Comparison of ENCODE assay signal across 8 mouse cellular contexts in genomic region chr15:85041546-85042225, GRCm38 (mm10). TPM values are rescaled to one million over a fixed set of nuclear protein-coding genes. Genes with fewer than 3 reads are reported as not detected.
DNase-seq lines count a peak whose midpoint lies in the region; ATAC-seq and TF ChIP-seq lines count a peak whose summit lies in the region.

No protein-coding gene starts in this region.

- WGBS in lung, postnatal 0 days: 70% methylated on average over 10 of the region's 10 CpGs
- WGBS in forebrain, embryonic 15.5 days: 67% methylated on average over 10 of the region's 10 CpGs
- 59% methylated on average over 10 of the region's 10 CpGs for WGBS in hindbrain, embryonic 16.5 days
- 78% methylated on average over 10 of the region's 10 CpGs for WGBS in neural tube, embryonic 15.5 days

- no peak for ATAC-seq in lung, postnatal 0 days
- no peak for ATAC-seq in forebrain, embryonic 15.5 days (replicated peaks)
- ATAC-seq in hindbrain, embryonic 16.5 days: no peak
- no peak for ATAC-seq in neural tube, embryonic 15.5 days (ENCODE audit: low FRiP score)

- no peaks in the 10 kb centered on the region for H3K27me3 ChIP-seq in lung, postnatal 0 days (replicated peaks; ENCODE audit: insufficient read depth, low read length)
- H3K27me3 ChIP-seq in forebrain, embryonic 15.5 days: no peaks in the 10 kb centered on the region
- H3K27me3 ChIP-seq in hindbrain, embryonic 16.5 days (replicated peaks; ENCODE audit: control insufficient read depth, insufficient read depth, low read length): no peaks in the 10 kb centered on the region
- no peaks in the 10 kb centered on the region for H3K27me3 ChIP-seq in neural tube, embryonic 15.5 days (replicated peaks)

- no peak overlapping the region for H3K9ac ChIP-seq in lung, postnatal 0 days (replicated peaks; ENCODE audit: low read depth)
- no peak overlapping the region for H3K9ac ChIP-seq in forebrain, embryonic 15.5 days (replicated peaks)
- no peak overlapping the region for H3K9ac ChIP-seq in hindbrain, embryonic 16.5 days (ENCODE audit: low read depth, low read length)
- no peak overlapping the region for H3K9ac ChIP-seq in neural tube, embryonic 15.5 days (replicated peaks)

- TF ChIP-seq EP300 in lung, postnatal 0 days (IDR thresholded peaks at IDR 0.05): no peak

- H3K36me3 ChIP-seq in lung, postnatal 0 days (ENCODE audit: insufficient read depth, low read length): 0 out of 2 replicates have a peak, but pooled peaks cover 2% of the 10 kb centered on the region
- peaks cover 6% of the 10 kb centered on the region; the same call in 1 of the 2 replicates for H3K36me3 ChIP-seq in forebrain, embryonic 15.5 days
- H3K36me3 ChIP-seq in hindbrain, embryonic 16.5 days (ENCODE audit: control insufficient read depth, insufficient read depth, low read length): peaks cover 3% of the 10 kb centered on the region; the same call in 1 of the 2 replicates
- H3K36me3 ChIP-seq in neural tube, embryonic 15.5 days: peaks cover 13% of the 10 kb centered on the region

- no peaks in the 10 kb centered on the region for H3K9me3 ChIP-seq in lung, postnatal 0 days (ENCODE audit: low read length)
- H3K9me3 ChIP-seq in forebrain, embryonic 15.5 days: no peaks in the 10 kb centered on the region
- no peaks in the 10 kb centered on the region for H3K9me3 ChIP-seq in hindbrain, embryonic 16.5 days (ENCODE audit: control insufficient read depth, low read length)
- H3K9me3 ChIP-seq in neural tube, embryonic 15.5 days (replicated peaks): no peaks in the 10 kb centered on the region

- DNase-seq in lung, postnatal 0 days (ENCODE audit: low spot score): no peak
- DNase-seq in lung, postnatal 36 days: no peak
- DNase-seq in spleen, adult 12 weeks (ENCODE audit: low spot score): no peak
- DNase-seq in layer of hippocampus, adult 9-11 months: no peak
- no peak for DNase-seq in thymus, postnatal 10 days (ENCODE audit: low spot score in 2 of 2)

- peak overlapping the region; percentile 64 for H3K27ac ChIP-seq in lung, postnatal 0 days (ENCODE audit: low read length)
- H3K27ac ChIP-seq in forebrain, embryonic 15.5 days (replicated peaks): peak overlapping the region; percentile 82
- peak overlapping the region; percentile 71 for H3K27ac ChIP-seq in hindbrain, embryonic 16.5 days (ENCODE audit: low read depth, low read length)
- H3K27ac ChIP-seq in neural tube, embryonic 15.5 days (replicated peaks): peak overlapping the region; percentile 79

- no peak for TF ChIP-seq CTCF in lung, postnatal 0 days (IDR thresholded peaks at IDR 0.05)

- peaks cover 15% of the 10 kb centered on the region; the same call in 1 of the 2 replicates for H3K4me1 ChIP-seq in lung, postnatal 0 days (ENCODE audit: insufficient read depth, low read depth, low read length)
- peaks cover 51% of the 10 kb centered on the region for H3K4me1 ChIP-seq in forebrain, embryonic 15.5 days
- peaks cover 46% of the 10 kb centered on the region for H3K4me1 ChIP-seq in hindbrain, embryonic 16.5 days (ENCODE audit: control insufficient read depth, insufficient read depth, low read depth, low read length)
- H3K4me1 ChIP-seq in neural tube, embryonic 15.5 days: peaks cover 57% of the 10 kb centered on the region

- no peak overlapping the region for H3K4me2 ChIP-seq in lung, postnatal 0 days (replicated peaks; ENCODE audit: low read depth, low read length)
- H3K4me2 ChIP-seq in forebrain, embryonic 15.5 days (replicated peaks): 0 out of 2 replicates have a peak overlapping the region, but pooled peaks have one; percentile 4
- no peak overlapping the region for H3K4me2 ChIP-seq in hindbrain, embryonic 16.5 days (ENCODE audit: low read length)
- peak overlapping the region; percentile 19; the same call in 1 of the 2 replicates for H3K4me2 ChIP-seq in neural tube, embryonic 15.5 days

- H3K4me3 ChIP-seq in lung, postnatal 0 days (ENCODE audit: low read depth, low read length): no peak overlapping the region
- no peak overlapping the region for H3K4me3 ChIP-seq in forebrain, embryonic 15.5 days
- H3K4me3 ChIP-seq in hindbrain, embryonic 16.5 days (ENCODE audit: low read length): no peak overlapping the region
- H3K4me3 ChIP-seq in neural tube, embryonic 15.5 days (replicated peaks): no peak overlapping the region

RNA-seq across cellular contexts. Expression of gene Fam118a, which starts 12.9 kb away (rescaled TPM):
- 18.2 and 18.9 TPM in 2 replicates for polyA plus RNA-seq in lung, postnatal 0 days (2015; fragmentation: Nextera tagmentation; extraction: Ambion mirVana)
- 32.4 and 33.5 TPM in 2 replicates for polyA plus RNA-seq in forebrain, embryonic 15.5 days (2015; fragmentation: Nextera tagmentation; extraction: Ambion mirVana)
- 30.3 and 30.8 TPM in 2 replicates for polyA plus RNA-seq in hindbrain, embryonic 16.5 days (2015; fragmentation: Nextera tagmentation; extraction: Ambion mirVana)
- 28.5 and 28.8 TPM in 2 replicates for polyA plus RNA-seq in neural tube, embryonic 15.5 days (2015; fragmentation: Nextera tagmentation; extraction: Ambion mirVana)

RNA-seq across cellular contexts. Expression of gene Upk3a, which starts 24.7 kb away (rescaled TPM):
- 33.6 and 41.0 TPM in 2 replicates for polyA plus RNA-seq in lung, postnatal 0 days (2015; fragmentation: Nextera tagmentation; extraction: Ambion mirVana)
- polyA plus RNA-seq in forebrain, embryonic 15.5 days (2015; fragmentation: Nextera tagmentation; extraction: Ambion mirVana): 0.31 and 0.34 TPM in 2 replicates
- 1.7 and 2.1 TPM in 2 replicates for polyA plus RNA-seq in hindbrain, embryonic 16.5 days (2015; fragmentation: Nextera tagmentation; extraction: Ambion mirVana)
- 0.38 and 0.74 TPM in 2 replicates for polyA plus RNA-seq in neural tube, embryonic 15.5 days (2015; fragmentation: Nextera tagmentation; extraction: Ambion mirVana)

RNA-seq across cellular contexts. Expression of gene 5031439G07Rik, which starts 53.3 kb away (rescaled TPM):
- polyA plus RNA-seq in lung, postnatal 0 days (2015; fragmentation: Nextera tagmentation; extraction: Ambion mirVana): 4.3 and 4.6 TPM in 2 replicates
- polyA plus RNA-seq in forebrain, embryonic 15.5 days (2015; fragmentation: Nextera tagmentation; extraction: Ambion mirVana): 22.1 and 27.7 TPM in 2 replicates
- 24.1 and 24.4 TPM in 2 replicates for polyA plus RNA-seq in hindbrain, embryonic 16.5 days (2015; fragmentation: Nextera tagmentation; extraction: Ambion mirVana)
- polyA plus RNA-seq in neural tube, embryonic 15.5 days (2015; fragmentation: Nextera tagmentation; extraction: Ambion mirVana): 21.6 and 24.9 TPM in 2 replicates

Comparison
In these comparisons a context has a peak if more than half of its experiments do, and no peak if none do; other contexts are left out.
1. H3K4me2 ChIP-seq: peak in forebrain, embryonic 15.5 days (single experiment) and neural tube, embryonic 15.5 days (single experiment); none in lung, postnatal 0 days (single experiment) and hindbrain, embryonic 16.5 days (single experiment).
2. RNA of gene Upk3a, which starts 24.7 kb away (polyA plus RNA-seq): 33.6 to 41.0 TPM in lung, postnatal 0 days; 1.7 to 2.1 TPM in hindbrain, embryonic 16.5 days, 0.38 to 0.74 TPM in neural tube, embryonic 15.5 days and 0.31 to 0.34 TPM in forebrain, embryonic 15.5 days; every median in the first group is over 10 times any median in the second.
3. Peak in every context shown above with its lines, with median percentiles within 50 percentile points of each other: H3K27ac ChIP-seq.